Mouse (Mus musculus) liver, embryonic 14.5 days (tissue): ENCODE measurements at regions not wholly inside any gene's neighbourhood (a gene's known extent, or its start where the extent isn't known, plus 50 kb on each side); places are given as distances from the start of the nearest gene placed in this dataset.

Source experiments
- CTCF ChIP-seq: IDR thresholded peaks from 2 replicates; pipeline ENCODE4 v1.5.1; 2016; ENCODE audit warnings: antibody characterized with exemption, low read depth, control low read depth
- EP300 ChIP-seq: IDR thresholded peaks from 2 replicates; pipeline ENCODE4 v1.6.1; 2016; ENCODE audit warnings: antibody characterized with exemption, low read depth

DNA sequence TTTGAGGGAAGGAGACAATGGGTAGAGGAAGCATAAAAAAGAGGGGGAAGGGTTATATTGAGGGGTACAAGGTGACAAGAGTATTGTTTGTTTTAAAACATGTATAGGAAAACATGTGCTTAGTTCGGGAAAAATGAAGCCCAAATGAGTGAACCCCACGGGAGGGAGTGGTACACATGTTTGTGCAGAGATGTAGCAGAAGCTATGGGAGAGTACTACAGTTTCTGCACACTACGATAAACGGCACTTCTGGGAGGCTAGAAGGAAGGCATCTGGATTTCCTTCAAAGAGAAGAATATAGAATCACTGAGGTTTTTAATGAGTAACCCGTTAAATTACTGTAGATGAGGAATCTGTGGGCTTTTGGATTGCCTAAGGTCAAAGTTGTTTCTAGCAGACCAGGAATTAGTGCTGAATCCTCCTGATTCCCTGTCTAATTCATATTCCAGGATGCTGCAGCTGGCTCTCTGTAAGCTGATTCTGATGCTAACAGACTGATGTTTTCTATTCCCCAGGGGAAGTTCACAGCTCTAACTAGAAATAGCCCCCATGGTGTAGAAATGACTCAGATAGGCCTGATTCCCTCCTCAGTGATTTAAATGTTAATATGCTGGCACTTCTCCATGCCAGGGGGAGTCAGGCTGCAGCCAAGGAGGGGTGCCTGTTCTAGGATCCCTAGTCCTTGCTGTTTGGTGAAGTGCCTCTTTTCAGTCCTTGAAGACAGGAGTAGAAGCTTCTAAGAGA is 391.2 kb upstream of the Sel1l start:
- TF ChIP-seq CTCF, result no peak
- TF ChIP-seq EP300, result no peak
